In genomic region chr3:128518806-128519205, GRCm38 (mm10) we compare ENCODE assay signal across 10 mouse cellular contexts.
A peak's percentile ranks its signal among the peaks of the same experiment; 100 is the strongest.
DNase-seq lines count a peak whose midpoint lies in the region.
"Had no signal": no experiment of that assay in that cellular context is flagged by ENCODE, and none has a peak within 500 bp of the region (broad histone marks: within the 10 kb centered on the region; RNA-seq: fewer than 3 reads in every experiment).

No protein-coding gene starts in this region.

- DNase-seq in gastrocnemius, adult 18-20 months (ENCODE audit: low spot score) = peak; percentile 12
- DNase-seq in gastrocnemius, postnatal 36 days = no peak
- DNase-seq in testis, postnatal 14 days (ENCODE audit: low spot score) = peak; percentile 45
- DNase-seq in testis, postnatal 10 days (ENCODE audit: low spot score) = no peak
- DNase-seq in layer of hippocampus, postnatal 36 days = peak; percentile 4 to 34
- no peak for DNase-seq in ovary, adult 18-20 months (ENCODE audit: low spot score)
- no peak for DNase-seq in ovary, postnatal 36 days (ENCODE audit: low spot score)
- DNase-seq in gastrocnemius, postnatal 10 days = no peak
- DNase-seq: gastrocnemius, postnatal 14 days; kidney, adult 9 months had no signal

- intact Hi-C loops in gastrocnemius, postnatal 36 days (cut with DNase I) = no loop called here

Comparison
In these comparisons a context has a peak if more than half of its experiments do, and no peak if none do; other contexts are left out.
1. DNase-seq: peak in gastrocnemius, adult 18-20 months (single experiment), testis, postnatal 14 days (single experiment) and layer of hippocampus, postnatal 36 days (2 of 2); none in gastrocnemius, postnatal 36 days (0 of 2), testis, postnatal 10 days (single experiment), ovary, adult 18-20 months (single experiment), ovary, postnatal 36 days (single experiment) and gastrocnemius, postnatal 10 days (single experiment).